Mouse (Mus musculus): ENCODE measurements around the gene Xiap. TPM values are rescaled to one million over a fixed set of nuclear protein-coding genes. Genes with fewer than 3 reads are reported as not detected.

The Xiap gene
- polyA plus RNA-seq, 1 experiment: 3.7 TPM

- no peak overlapping the region for H3ac ChIP-seq (ENCODE audit: control insufficient read depth, insufficient read length)
- H3K4me2 ChIP-seq (ENCODE audit: low read depth): no peak overlapping the region
- H3K36me3 ChIP-seq (ENCODE audit: control insufficient read depth, insufficient read depth): no peaks in the 10 kb centered on the region
- TF ChIP-seq TCF3 (IDR thresholded peaks at IDR 0.05; ENCODE audit: insufficient read length, low read depth): no peak
- TF ChIP-seq TCF12 (IDR thresholded peaks at IDR 0.05; ENCODE audit: insufficient read depth, poor library complexity, severe bottlenecking): no peak
- no peak for TF ChIP-seq USF1 (IDR thresholded peaks at IDR 0.05; ENCODE audit: low read depth)
- no peak for TF ChIP-seq POLR2A (IDR thresholded peaks at IDR 0.05; ENCODE audit: insufficient read length, low read depth)
- TF ChIP-seq POLR2AphosphoS2 (IDR thresholded peaks at IDR 0.05; ENCODE audit: insufficient read length, low read depth): no peak
- no peak for TF ChIP-seq SRF (IDR thresholded peaks at IDR 0.05; ENCODE audit: control insufficient read depth, insufficient read length, low read depth)
- no peak for TF ChIP-seq MYOD1 (IDR thresholded peaks at IDR 0.05; ENCODE audit: control insufficient read depth in 1 of 3, insufficient read length in 2 of 3, low read depth in 2 of 3)
- H3K27me3 ChIP-seq (ENCODE audit: control insufficient read depth, insufficient read depth, insufficient read length): no peaks in the 10 kb centered on the region
- H3K4me3 ChIP-seq: no peak overlapping the region
- no peaks in the 10 kb centered on the region for H3K79me2 ChIP-seq (ENCODE audit: control insufficient read depth, insufficient read depth)
Measured at GRCm38 (mm10) chrX:42107137-42107536, 47.7 kb downstream of the Xiap start.

- TF ChIP-seq POLR2A (IDR thresholded peaks at IDR 0.05; ENCODE audit: insufficient read length, low read depth): no peak
- no peak for TF ChIP-seq MAX (IDR thresholded peaks at IDR 0.05; ENCODE audit: low read depth)
- no peak for TF ChIP-seq USF1 (IDR thresholded peaks at IDR 0.05; ENCODE audit: low read depth)
- no peak for TF ChIP-seq REST (IDR thresholded peaks at IDR 0.05; ENCODE audit: insufficient read depth, insufficient read length)
- no peak for TF ChIP-seq E2F4 (IDR thresholded peaks at IDR 0.05; ENCODE audit: insufficient read depth)
- TF ChIP-seq MYOG (IDR thresholded peaks at IDR 0.05; ENCODE audit: control insufficient read depth in 1 of 3, insufficient read depth in 1 of 3, insufficient read length in 2 of 3, low read depth in 2 of 3): no peak
- no peak for TF ChIP-seq POLR2AphosphoS2 (IDR thresholded peaks at IDR 0.05; ENCODE audit: insufficient read length, low read depth)
Measured at GRCm38 (mm10) chrX:42110585-42110984, 51.1 kb downstream of the Xiap start.

DNA sequence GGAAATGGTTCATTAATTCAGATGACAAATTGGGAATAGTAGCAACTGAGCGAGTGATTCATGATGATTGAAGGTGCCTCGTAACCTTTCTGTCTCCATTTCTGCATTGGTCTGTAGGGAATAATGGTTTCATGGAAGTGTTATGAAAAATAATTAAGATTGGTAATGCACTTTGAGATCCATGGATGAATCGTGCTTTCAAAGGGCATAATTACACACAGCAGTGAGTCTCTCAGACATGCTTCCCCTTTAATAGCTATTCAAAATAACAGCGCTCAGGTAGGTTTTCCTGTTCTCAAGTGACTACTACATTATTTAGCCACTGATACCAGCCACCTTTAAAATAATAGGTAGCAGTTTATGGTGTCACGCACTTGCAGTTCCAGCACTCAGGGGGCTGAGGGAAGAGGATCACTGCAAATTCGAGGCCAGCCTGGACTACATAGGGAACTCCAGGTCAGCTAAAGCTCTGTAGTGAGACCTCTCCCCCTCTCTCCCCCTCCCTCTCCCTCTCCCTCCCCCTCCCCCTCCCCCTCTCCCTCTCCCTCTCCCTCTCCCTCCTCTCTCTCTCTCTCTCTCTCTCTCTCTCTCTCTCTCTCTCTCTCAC lies 60.1 kb downstream of the Xiap start:
- Histone ChIP-seq H3K4me2 (ENCODE audit: low read depth) (no peak overlapping the region), H3K27me3 (ENCODE audit: control insufficient read depth, insufficient read depth, insufficient read length) (no peaks in the 10 kb centered on the region), H3ac (ENCODE audit: control insufficient read depth, insufficient read length) (no peak overlapping the region), H3K36me3 (ENCODE audit: control insufficient read depth, insufficient read depth) (no peaks in the 10 kb centered on the region), H3K4me3 (no peak overlapping the region), H3K79me2 (ENCODE audit: control insufficient read depth, insufficient read depth) (no peaks in the 10 kb centered on the region)
- TF ChIP-seq MYOD1 (IDR thresholded peaks at IDR 0.05; ENCODE audit: control insufficient read depth in 1 of 3, insufficient read length in 2 of 3, low read depth in 2 of 3): no peak
- no peak for TF ChIP-seq REST (IDR thresholded peaks at IDR 0.05; ENCODE audit: insufficient read depth, insufficient read length)
- no peak for TF ChIP-seq MAX (IDR thresholded peaks at IDR 0.05; ENCODE audit: low read depth)
- TF ChIP-seq POLR2A (IDR thresholded peaks at IDR 0.05; ENCODE audit: insufficient read length, low read depth): no peak
- no peak for TF ChIP-seq POLR2AphosphoS2 (IDR thresholded peaks at IDR 0.05; ENCODE audit: insufficient read length, low read depth)

More at GRCm38 (mm10) chrX:42110585-42110984, 51.1 kb downstream of the Xiap start:
- Histone ChIP-seq H3K4me2 (ENCODE audit: low read depth) (no peak overlapping the region), H3K36me3 (ENCODE audit: control insufficient read depth, insufficient read depth) (no peaks in the 10 kb centered on the region), H3K79me2 (ENCODE audit: control insufficient read depth, insufficient read depth) (no peaks in the 10 kb centered on the region), H3ac (ENCODE audit: control insufficient read depth, insufficient read length) (no peak overlapping the region), H3K4me3 (no peak overlapping the region), H3K27me3 (ENCODE audit: control insufficient read depth, insufficient read depth, insufficient read length) (no peaks in the 10 kb centered on the region)

GRCm38 (mm10) chrX:42124963-42125697 lies 65.7 kb downstream of the Xiap start:
- H3K4me2 ChIP-seq (ENCODE audit: low read depth): no peak overlapping the region
- H3K27me3 ChIP-seq (ENCODE audit: control insufficient read depth, insufficient read depth, insufficient read length): no peaks in the 10 kb centered on the region
- no peak overlapping the region for H3K4me3 ChIP-seq
- TF ChIP-seq POLR2A (IDR thresholded peaks at IDR 0.05; ENCODE audit: insufficient read length, low read depth) (no peak), SRF (IDR thresholded peaks at IDR 0.05; ENCODE audit: control insufficient read depth, insufficient read length, low read depth) (no peak), REST (IDR thresholded peaks at IDR 0.05; ENCODE audit: insufficient read depth, insufficient read length) (no peak), TCF12 (IDR thresholded peaks at IDR 0.05; ENCODE audit: insufficient read depth, poor library complexity, severe bottlenecking) (no peak), TCF3 (IDR thresholded peaks at IDR 0.05; ENCODE audit: insufficient read length, low read depth) (no peak), MYOG (IDR thresholded peaks at IDR 0.05; ENCODE audit: control insufficient read depth in 1 of 3, insufficient read depth in 1 of 3, insufficient read length in 2 of 3, low read depth in 2 of 3) (no peak), E2F4 (IDR thresholded peaks at IDR 0.05; ENCODE audit: insufficient read depth) (no peak), POLR2AphosphoS2 (IDR thresholded peaks at IDR 0.05; ENCODE audit: insufficient read length, low read depth) (no peak), USF1 (IDR thresholded peaks at IDR 0.05; ENCODE audit: low read depth) (no peak), MAX (IDR thresholded peaks at IDR 0.05; ENCODE audit: low read depth) (no peak), MYOD1 (IDR thresholded peaks at IDR 0.05; ENCODE audit: control insufficient read depth in 1 of 3, insufficient read length in 2 of 3, low read depth in 2 of 3) (no peak), CEBPB (IDR thresholded peaks at IDR 0.05; ENCODE audit: insufficient read depth, poor library complexity, severe bottlenecking) (no peak)
- H3K36me3 ChIP-seq (ENCODE audit: control insufficient read depth, insufficient read depth): no peaks in the 10 kb centered on the region
- H3K79me2 ChIP-seq (ENCODE audit: control insufficient read depth, insufficient read depth): no peaks in the 10 kb centered on the region
- H3ac ChIP-seq (ENCODE audit: control insufficient read depth, insufficient read length): no peak overlapping the region

- Histone ChIP-seq H3K27me3 (ENCODE audit: control insufficient read depth, insufficient read depth, insufficient read length) (no peaks in the 10 kb centered on the region), H3K4me3 (no peak overlapping the region), H3ac (ENCODE audit: control insufficient read depth, insufficient read length) (no peak overlapping the region), H3K79me2 (ENCODE audit: control insufficient read depth, insufficient read depth) (no peaks in the 10 kb centered on the region), H3K4me2 (ENCODE audit: low read depth) (peak overlapping the region; percentile 30), H3K36me3 (ENCODE audit: control insufficient read depth, insufficient read depth) (no peaks in the 10 kb centered on the region)
- TF ChIP-seq E2F4 (IDR thresholded peaks at IDR 0.05; ENCODE audit: insufficient read depth) (no peak), SRF (IDR thresholded peaks at IDR 0.05; ENCODE audit: control insufficient read depth, insufficient read length, low read depth) (no peak), TCF3 (IDR thresholded peaks at IDR 0.05; ENCODE audit: insufficient read length, low read depth) (no peak), CEBPB (IDR thresholded peaks at IDR 0.05; ENCODE audit: insufficient read depth, poor library complexity, severe bottlenecking) (no peak), MAX (IDR thresholded peaks at IDR 0.05; ENCODE audit: low read depth) (no peak), MYOD1 (IDR thresholded peaks at IDR 0.05; ENCODE audit: control insufficient read depth in 1 of 3, insufficient read length in 2 of 3, low read depth in 2 of 3) (no peak), POLR2AphosphoS2 (IDR thresholded peaks at IDR 0.05; ENCODE audit: insufficient read length, low read depth) (no peak), POLR2A (IDR thresholded peaks at IDR 0.05; ENCODE audit: insufficient read length, low read depth) (no peak), USF1 (IDR thresholded peaks at IDR 0.05; ENCODE audit: low read depth) (no peak), REST (IDR thresholded peaks at IDR 0.05; ENCODE audit: insufficient read depth, insufficient read length) (no peak), MYOG (IDR thresholded peaks at IDR 0.05; ENCODE audit: control insufficient read depth in 1 of 3, insufficient read depth in 1 of 3, insufficient read length in 2 of 3, low read depth in 2 of 3) (no peak)
Measured at GRCm38 (mm10) chrX:42139882-42140281, 80.4 kb downstream of the Xiap start.
